Mouse (Mus musculus) neutrophil, adult 59 days (primary cell): Measurements from ENCODE around the gene Trappc1. TPM values are rescaled to one million over a fixed set of nuclear protein-coding genes. Genes with fewer than 3 reads are reported as not detected.

Experiments used
- total RNA-seq, 2 experiments: library from RNA; stranded (reverse); gene quantifications; 1 replicate in 1 of 2; 2 replicates in 1 of 2; pipeline ENCODE4 v1.2.4; 2023

Gene Trappc1
- total RNA-seq: 10 to 100 TPM; 45.7 to 52.8 TPM

GRCm38 (mm10) chr11:69323667-69324111, at the start of gene Trappc1, which contains the start of gene Cntrob:
Gene Trappc1, plus strand, starts transcription at chr11:69323980.
Gene Cntrob, minus strand, starts transcription at chr11:69323775.

GRCm38 (mm10) chr11:69325628-69326407, 2.0 kb downstream of the Trappc1 start, which contains the start of gene Kcnab3:
Gene Kcnab3, plus strand, starts transcription at chr11:69326258.

GRCm38 (mm10) chr11:69340161-69341131, 16.7 kb downstream of the Trappc1 start, which contains the start of gene Rnf227:
Gene Rnf227, plus strand, starts transcription at chr11:69340461.

GRCm38 (mm10) chr11:69369215-69369989, 45.6 kb downstream of the Trappc1 start, which contains the start of gene Chd3:
Gene Chd3, minus strand, starts transcription at chr11:69369406.

Other genes starting within 250 kb of the Trappc1 start
- 100 to 1,000 TPM; 188 to 209 TPM for gene Vamp2, start 235.5 kb upstream of the Trappc1 start, total RNA-seq
- 100 to 1,000 TPM; 327 to 350 TPM for gene Per1, start 228.8 kb upstream of the Trappc1 start, total RNA-seq
- not detected for gene Hes7, start 203.6 kb upstream of the Trappc1 start, total RNA-seq
- not detected for gene 9130213A22Rik, start 201.4 kb upstream of the Trappc1 start, total RNA-seq
- not detected for gene Aloxe3, start 198.1 kb upstream of the Trappc1 start, total RNA-seq
- not detected for gene Alox12b, start 167.0 kb upstream of the Trappc1 start, total RNA-seq
- under 1 TPM; 0.22 to 0.24 TPM for gene Alox8, start 126.1 kb upstream of the Trappc1 start, total RNA-seq
- gene Gucy2e, start 86.9 kb upstream of the Trappc1 start, total RNA-seq: not detected
- gene Cntrob, start 205 bp upstream of the Trappc1 start, total RNA-seq: 10 to 100 TPM; 12.2 TPM
- gene Kcnab3, start 2.3 kb downstream of the Trappc1 start, total RNA-seq: under 1 TPM; 0.20 to 0.84 TPM
- gene Rnf227, start 16.5 kb downstream of the Trappc1 start, total RNA-seq: 1 to 10 TPM; 1.3 to 2.4 TPM
- gene Chd3, start 45.4 kb downstream of the Trappc1 start, total RNA-seq: 10 to 100 TPM; 13.7 to 17.7 TPM
- 10 to 100 TPM; 41.4 to 43.4 TPM for gene Naa38, start 71.5 kb downstream of the Trappc1 start, total RNA-seq
- 10 to 100 TPM; 21.9 to 23.2 TPM for gene Cyb5d1, start 71.7 kb downstream of the Trappc1 start, total RNA-seq
- gene Tmem88, start 74.3 kb downstream of the Trappc1 start, total RNA-seq: 1 to 10 TPM; 2.2 to 3.3 TPM
- 100 to 1,000 TPM; 177 to 192 TPM for gene Kdm6b, start 89.7 kb downstream of the Trappc1 start, total RNA-seq
- 1 to 10 TPM; 2.6 to 6.5 TPM for gene Dnah2, start 225.1 kb downstream of the Trappc1 start, total RNA-seq
- under 1 TPM in 1 of 2 experiments, not detected in 1; 0.24 TPM for gene Efnb3, start 236.2 kb downstream of the Trappc1 start, total RNA-seq